Mouse (Mus musculus) c-Kit-positive CD71-negative TER-119-negative erythroid progenitor cells, embryonic 14.5 days (primary cell): ENCODE measurements around the gene Pygm.
A peak's percentile ranks its signal among the peaks of the same experiment; 100 is the strongest.

ENCODE experiments used
- DNase-seq: peaks from one replicate; pipeline ENCODE4 v3.0.0-alpha.2; 2013; ENCODE audit warnings: low read depth

Pygm gene

DNA sequence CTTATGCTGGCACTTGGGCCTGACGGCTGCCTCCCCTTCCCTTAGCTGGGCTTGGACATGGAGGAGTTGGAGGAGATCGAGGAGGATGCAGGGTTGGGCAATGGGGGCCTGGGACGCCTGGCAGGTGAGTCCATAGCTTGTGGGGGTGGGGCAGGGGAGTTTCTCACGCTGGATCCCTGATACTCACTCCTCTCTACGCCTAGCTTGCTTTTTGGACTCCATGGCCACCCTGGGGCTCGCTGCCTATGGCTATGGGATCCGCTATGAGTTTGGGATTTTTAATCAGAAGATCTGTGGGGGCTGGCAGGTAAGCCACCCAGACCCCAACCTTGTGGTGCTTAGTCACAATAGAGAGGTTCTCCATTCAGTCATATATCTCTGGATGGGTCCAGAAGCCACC, 1.6 kb downstream of the Pygm start:
- no peak for DNase-seq

DNA sequence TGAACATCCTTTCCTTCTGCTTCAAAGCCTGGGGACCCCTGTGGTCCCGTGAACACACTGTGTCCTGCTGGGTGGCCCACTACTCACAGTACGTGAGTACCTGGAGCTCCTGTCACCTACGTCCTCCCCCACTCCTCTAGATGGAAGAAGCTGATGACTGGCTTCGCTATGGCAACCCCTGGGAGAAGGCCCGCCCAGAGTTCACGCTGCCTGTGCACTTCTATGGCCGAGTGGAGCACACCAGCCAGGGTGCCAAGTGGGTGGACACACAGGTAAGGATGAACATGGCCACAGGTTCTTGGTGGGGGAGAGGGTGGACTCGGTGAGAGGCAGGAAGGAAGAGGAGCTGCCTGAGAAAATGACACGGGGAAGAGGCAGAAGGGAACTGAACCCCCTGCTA, 2.0 kb downstream of the Pygm start:
- DNase-seq: no peak

DNA sequence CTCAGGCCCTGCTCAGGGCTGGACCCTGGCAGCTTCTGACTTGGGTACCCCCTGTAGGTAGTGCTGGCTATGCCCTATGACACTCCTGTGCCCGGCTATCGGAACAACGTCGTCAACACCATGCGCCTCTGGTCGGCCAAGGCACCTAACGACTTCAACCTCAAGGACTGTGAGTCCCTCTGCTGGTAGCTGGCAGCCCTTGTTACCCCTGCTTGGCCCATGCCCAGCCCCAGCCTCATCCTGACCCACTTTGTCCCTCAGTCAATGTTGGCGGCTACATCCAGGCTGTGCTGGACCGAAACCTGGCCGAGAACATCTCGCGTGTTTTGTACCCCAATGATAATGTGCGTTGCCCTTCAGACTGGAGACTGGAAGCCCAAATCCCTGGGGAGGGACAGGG, 3.8 kb downstream of the Pygm start:
- no peak for DNase-seq

DNA sequence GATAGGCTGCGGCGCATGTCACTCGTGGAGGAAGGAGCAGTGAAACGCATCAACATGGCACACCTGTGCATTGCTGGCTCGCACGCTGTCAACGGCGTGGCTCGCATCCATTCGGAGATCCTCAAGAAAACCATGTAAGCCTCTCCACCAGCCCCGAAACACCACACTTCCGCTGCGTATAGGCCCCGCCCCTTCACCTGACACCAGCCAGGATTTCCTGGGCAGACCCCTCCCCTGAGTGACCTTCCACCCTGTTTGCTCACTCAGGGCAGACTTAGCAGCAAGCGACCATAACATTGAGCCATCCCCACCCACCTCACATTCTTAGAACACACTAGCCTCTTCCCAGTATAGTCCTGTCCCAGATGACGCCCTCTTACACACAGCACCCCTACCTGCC, 5.6 kb downstream of the Pygm start:
- DNase-seq: no peak

DNA sequence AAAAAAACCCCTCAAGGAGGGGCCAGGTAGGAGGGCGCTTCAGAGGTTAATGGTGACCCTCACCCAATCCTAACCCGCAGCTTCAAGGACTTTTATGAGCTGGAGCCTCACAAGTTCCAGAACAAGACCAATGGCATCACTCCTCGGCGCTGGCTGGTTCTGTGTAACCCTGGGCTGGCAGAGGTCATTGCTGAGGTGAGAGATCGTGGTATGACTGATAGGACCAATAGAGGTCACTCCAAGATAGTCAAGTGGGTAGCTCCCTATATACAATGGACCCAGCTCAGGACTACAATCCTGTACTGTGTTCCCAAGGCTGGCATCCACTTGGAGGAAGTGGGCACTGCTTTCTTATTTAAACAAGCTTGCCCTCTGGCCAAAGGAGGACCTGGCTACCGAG, 6.1 kb downstream of the Pygm start:
- no peak for DNase-seq

DNA sequence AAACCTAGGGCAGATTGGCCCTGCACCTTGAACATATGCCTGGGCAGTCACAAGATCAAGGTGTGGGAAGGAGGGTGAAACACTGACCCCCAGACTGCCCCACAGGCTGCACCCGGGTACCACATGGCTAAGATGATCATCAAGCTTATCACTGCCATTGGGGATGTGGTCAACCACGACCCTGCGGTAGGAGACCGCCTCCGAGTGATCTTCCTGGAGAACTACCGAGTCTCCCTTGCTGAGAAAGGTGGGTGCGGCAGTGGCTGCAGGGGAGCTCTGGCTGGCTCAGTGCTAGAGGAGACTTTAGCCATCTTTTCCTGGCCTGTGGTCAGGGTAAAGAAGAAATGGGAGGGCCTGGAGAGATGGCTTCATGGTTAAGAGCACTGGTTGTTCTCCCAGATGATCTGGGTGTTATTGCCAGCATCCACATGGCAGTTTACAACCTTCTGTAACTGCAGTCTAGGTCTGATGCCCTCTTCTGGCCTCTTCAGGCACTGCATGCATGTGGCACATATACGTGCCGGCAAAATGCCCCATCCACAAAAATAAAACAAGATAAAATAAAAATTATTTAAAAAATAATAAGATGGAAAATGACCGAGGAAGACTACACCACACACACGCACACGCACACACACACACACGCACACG, 8.7 kb downstream of the Pygm start:
- peak; percentile 41 for DNase-seq

DNA sequence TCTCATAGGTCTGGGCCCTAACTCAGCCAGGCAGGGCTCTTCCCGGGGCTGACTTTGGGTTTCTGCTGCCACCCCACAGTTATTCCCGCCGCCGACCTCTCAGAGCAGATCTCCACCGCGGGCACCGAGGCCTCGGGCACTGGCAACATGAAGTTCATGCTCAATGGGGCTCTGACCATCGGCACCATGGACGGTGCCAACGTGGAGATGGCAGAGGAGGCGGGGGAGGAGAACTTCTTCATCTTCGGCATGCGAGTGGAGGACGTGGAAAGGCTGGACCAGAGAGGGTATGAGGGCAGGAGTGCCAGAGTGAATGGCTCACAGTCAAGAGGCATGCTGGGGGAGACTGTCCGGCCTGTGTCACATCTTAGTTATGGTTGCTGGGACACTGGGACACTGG, 9.4 kb downstream of the Pygm start:
- DNase-seq: no peak

DNA sequence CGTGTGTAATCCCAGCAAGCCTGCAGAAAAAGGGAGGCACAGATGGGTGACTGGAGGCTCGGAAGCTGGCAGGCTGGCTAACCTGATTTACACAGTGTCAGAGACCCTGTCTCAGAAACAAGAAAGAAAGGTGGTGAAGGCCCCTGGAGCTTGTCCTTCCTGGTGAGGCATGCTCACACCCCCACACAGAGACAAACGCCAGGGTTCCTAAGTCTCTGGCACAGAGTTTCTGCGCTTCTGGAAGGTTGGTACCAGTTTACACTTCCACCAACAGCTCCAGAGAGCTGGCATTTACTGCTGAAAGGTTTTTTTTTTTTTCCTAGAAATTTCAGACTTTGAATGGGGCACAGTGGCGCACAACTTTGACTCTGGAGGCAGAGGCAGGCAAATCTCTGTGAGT, 12.0 kb downstream of the Pygm start:
- DNase-seq: no peak

DNA sequence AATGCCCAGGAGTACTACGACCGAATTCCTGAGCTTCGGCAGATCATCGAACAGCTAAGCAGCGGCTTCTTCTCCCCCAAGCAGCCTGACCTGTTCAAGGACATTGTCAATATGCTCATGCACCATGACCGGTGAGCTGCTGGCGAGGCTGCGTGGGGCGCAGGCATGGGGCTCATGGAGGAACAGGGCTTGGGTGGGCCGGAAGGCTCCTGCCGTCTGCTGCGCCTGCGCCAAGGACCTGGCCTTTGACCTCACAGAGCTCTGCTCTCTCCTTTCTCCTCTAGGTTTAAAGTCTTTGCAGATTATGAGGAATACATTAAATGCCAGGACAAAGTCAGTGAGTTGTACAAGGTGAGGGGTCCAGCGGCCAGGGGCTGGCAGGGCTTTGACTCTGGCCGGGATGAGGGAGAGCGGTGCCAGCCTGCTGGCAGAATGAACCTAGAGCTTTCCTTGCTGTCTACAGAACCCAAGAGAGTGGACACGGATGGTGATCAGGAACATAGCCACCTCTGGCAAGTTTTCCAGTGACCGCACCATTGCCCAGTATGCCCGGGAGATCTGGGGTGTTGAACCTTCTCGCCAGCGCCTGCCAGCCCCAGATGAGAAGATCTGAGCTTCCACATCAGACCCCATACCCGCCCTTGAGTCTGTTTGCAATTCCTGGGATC, 13.5 kb downstream of the Pygm start:
- DNase-seq: no peak

DNA sequence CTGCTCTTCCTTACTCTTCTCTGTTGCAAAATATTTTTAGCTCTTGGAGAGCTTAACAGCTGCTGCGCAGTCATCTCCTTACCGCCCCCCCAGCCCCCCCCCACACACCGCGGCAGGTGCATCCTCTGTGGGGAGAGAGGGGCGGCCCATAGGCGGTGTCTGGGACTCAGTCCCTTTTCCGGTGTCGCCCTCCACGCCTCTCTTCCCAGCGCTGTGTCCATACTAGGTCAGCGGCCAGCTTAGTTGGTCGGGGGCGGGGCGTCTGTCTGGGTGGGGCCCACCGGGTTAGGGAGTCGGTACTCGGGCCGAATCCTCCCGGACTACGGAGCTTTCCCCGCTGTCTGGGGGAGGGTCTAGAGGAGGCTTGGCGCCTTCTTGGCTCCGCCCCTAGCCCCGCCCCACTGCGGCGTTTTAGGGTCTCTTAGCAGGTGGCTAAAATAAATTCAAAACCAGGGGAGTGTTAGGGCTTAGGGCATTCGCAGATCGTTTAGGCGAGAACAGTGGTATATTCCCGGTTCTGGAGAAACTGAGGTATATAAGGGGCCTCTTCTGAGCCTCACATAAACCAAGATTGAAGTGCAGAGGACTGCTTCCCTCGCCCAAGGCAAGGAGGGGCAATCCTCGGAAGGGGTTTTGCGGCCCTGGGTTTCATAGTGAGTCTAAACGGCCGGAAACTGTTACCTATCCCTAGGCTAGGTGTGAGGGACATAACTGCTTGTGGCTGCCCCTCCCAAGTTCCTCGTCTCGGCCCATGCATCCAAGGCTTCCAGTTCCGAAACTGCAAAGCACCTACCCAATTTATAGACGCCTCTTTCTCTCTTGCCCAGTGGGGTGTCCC, 14.5 kb downstream of the Pygm start:
- peak; percentile 57 for DNase-seq

DNA sequence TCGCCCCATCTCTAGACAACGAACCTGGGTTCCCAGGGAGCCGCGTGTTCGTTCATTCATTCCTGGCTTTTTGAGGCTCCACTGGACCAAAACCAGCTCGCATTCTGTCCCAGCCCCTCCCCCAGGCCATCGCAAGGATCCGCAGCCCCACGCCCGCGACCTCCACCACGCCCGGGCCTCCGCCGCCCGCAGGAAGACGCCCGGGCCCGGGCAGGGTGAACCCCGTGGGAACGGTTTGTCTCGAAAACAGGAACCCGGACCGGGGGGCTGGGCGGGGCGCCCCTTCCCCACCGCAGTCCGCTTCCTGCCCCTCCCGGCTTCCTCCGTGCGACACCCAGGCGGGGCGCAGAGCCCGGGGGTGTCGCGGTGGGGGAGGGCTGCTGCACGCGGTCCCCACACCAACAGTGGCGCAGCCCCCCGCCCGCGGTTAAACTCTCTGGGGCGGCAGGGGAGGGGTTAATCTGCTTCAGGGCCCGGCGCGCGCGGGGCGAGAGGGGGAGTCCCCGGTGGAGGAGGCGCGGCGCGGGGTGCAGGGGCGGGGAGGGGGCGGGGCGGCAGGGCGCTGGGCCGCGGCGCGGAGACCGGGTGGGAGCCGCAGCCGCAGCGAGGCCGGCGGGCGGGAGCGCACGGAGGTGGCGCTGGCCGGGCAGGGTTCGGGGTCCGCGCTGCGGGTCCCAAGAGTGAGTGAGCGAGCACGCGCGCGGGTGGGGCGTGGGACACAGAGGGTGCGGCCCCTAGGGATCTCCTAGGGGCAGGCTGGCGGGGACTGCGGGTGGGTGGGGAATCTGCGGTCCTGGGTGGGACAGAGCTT, 15.3 kb downstream of the Pygm start, which contains the start of gene Rasgrp2:
TSS of gene Rasgrp2 (plus strand) at position 56 of the 811 bp plus-strand sequence.
- peak; percentile 51 for DNase-seq

DNA sequence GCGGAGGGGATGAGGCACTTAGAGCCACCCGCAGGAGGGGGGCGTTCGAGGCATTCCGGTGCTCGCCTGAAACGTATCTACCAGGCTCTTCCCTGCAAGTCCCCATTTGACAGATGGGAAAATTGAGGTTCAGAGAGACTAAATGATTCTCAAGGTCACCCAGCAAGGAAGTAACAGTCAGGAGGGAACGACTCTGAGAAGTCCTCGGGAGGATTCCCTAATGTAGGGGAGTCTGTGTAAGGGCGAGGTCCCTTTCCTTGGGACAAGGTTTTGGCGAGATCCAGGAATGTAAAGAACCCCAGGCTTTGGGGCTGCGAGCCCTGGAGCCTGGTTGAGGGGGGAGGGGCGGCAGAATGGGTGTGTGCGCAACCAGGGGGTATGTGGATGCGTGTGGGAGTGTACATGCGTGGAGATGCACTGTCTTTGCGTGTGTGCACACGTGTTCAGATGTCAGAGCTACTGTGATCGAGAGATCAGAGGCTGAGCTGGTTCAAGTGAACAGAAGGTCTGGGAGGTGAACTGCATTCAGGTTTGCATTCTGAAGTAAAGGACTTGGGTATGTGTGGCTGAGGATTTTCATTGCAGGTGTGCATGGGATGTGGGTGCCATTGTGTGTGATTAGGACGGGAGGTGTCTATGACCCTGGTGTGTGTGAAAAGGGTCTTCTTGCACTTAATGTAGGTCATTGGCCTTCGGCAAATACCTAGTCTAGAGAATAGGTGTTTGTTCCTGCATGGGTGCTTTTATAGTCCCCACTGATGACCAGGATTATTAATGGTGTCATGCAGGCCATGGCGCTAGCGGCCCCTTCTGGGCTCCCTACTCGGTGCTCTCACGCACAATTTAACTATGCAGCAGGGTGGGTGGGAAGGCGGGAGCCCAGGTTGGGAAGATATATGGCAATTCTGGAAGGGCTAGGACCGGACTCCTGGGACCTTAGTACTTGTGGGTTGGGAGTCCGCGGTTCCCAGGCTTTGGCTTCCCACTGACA, 16.2 kb downstream of the Pygm start:
- DNase-seq: peak; percentile 22

DNA sequence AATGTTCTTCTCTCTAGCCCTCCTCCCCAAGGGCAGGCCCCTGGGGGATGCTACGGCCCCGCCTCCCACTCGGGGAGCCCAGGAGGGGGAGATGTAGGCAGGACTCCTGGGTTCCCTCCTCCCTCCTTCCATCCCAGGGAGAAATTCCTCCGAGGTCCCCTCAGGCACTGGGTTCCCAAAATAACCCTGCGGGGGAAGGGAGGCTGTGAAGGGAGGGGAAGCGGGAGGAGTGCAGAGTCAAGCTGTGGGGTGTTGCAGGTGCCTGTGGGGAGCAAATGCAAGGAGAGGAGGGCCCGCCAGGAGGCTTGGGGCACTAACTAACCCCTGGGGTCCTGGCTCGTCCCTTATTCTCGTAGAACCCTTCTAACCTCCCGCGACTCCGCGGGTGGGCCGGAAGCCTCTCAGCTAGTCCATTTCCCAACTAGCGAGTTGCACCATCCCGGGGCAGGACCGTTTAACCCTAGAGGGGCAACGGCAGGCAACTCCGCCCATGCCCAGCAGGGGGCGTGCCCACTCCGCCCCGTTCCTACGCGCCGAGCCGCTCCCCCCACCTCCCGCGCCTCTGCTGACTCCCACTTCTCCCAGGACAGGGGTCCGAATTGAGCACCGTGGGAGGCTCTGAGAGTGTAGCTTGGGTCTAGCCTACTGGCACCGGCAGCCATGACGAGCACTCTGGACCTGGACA, 17.1 kb downstream of the Pygm start:
- peak; percentile 74 for DNase-seq

DNA sequence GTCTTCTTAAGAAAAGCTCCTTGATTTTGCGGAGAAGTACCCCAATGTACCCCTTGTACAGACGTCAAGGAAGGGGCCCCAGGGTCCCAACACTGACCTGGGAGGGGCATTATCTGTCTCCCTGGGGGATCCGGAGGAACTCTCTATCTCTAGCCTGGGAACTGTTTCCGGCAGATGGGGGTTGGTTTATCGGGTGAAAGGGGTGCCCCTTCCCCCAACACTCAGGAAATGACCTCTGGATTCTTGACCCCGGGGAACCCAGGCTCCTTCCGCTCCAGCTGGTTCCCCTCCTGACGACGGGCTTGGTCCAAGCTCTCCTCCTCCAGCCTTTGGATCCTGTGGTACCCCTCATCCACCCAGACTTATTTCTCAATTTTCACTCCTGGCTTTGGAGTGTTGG, 17.8 kb downstream of the Pygm start:
- no peak for DNase-seq

DNA sequence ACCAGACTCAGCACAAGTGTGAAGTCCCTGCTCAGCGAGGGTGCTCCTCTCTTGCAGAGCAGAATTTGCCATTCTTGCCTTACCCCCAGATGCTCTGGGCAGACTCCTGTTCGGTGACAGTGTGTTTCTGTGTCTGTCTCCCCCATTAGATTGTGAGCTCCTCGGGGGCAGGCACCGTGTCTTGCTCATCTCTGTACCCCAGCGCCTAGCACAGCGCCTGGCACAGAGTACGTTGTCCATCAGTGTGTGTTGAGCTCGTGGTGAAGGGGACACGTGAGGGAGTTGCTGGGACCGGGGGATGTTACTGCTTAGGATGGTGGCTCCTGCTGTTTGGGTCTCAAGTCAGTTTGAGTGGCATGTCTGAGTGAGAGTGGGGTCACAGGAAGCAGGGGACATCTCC, 19.7 kb downstream of the Pygm start:
- DNase-seq: no peak

DNA sequence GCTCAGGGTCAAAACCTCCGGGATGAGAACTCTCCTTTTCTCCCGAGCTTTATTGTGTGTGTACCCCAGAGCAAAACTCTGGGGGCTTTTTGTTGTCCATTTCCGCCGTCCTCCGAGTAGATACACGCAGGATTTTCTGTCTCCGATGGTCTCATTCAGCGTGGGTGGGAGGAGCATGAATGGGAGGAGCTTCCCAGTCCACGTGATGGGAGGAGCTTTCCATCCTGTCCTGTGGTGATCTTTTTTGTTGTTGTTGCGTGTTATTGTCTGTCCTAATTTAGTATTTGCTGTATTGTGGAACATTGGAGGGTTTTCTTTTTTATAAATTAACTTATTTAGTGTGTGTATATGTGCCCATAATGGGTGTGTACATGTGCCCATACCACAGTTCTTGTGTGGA, 21.2 kb downstream of the Pygm start:
- DNase-seq: no peak

DNA sequence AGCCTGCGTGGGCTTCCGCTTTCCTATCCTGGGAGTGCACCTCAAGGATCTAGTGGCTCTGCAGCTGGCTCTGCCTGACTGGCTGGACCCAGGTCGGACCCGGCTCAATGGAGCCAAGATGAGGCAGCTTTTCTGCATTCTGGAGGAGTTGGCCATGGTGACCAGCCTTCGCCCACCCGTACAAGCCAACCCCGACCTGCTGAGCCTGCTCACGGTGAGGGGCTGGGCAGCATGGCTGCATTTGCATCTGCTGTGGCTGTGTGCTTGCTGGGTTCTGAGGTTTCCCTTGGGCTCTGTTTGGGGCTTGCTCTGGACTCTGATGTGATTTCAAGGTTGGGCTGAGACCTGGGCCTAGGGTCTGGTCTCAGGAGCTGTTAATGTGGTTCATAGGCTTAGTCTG, 22.9 kb downstream of the Pygm start:
- DNase-seq: no peak

DNA sequence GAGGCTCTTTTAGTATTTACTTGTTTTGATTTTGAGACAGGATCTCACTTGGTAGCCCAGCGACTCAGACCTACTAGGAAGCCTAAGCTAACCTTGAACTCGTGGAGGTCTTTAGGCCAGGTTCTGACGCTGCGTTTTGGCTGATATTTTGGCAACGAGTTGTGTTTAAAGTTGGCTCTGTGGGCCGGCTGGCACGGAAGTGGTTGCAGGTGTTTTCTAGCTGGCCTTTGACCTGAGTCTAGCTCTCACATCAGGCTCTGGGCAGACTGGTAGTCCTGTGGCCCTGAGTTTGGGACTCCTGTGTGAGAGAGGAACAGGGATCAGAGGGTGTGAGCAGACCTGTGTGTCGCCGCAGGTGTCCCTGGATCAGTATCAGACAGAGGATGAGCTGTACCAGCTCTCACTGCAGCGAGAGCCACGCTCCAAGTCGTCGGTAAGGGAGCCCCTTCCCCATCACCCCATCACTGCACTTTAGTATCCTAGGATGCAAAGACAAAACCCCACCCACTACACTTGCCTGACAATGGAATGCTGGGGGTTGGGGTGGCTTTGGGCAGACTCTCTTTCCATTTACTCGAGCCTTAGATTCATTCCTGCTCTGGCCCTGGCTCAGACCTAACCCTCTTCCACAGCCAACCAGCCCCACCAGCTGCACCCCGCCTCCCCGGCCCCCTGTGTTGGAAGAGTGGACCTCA, 23.8 kb downstream of the Pygm start:
- DNase-seq: no peak

DNA sequence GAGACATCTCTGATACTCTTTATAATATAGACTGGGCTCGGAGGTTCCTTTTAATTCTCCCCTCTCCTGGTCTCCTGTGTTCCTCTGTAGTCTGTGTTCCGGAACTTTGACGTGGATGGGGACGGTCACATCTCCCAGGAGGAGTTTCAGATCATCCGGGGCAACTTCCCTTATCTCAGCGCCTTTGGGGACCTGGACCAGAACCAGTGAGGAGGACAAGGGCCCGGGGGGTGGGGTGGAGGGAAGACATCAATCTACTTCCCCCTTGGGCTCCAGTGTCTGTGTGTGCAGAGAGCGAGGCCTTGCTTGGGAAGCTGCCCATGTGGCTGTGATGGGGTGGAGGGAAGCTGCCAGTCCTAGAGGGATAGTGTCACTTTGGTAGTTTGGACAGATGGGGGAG, 24.6 kb downstream of the Pygm start:
- no peak for DNase-seq

DNA sequence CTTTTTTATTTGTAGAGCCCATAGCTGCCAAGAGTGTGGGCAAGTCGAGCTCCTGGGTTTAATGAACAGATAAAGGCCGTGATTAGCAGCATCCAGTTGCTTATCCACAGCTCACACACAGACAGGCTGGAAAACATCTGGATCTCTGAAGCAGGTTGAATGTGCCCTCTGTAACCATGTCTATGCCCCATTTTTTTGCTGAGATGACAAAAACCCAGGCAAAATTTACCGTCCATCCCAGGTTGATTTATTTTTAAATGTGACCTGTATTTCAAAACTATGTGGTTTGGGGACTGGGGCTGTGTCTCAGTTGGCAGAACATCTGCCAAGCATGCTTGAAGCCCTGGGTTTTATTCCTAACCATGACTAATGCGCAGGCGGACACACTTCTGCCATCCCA, 25.0 kb downstream of the Pygm start:
- no peak for DNase-seq
